Mouse (Mus musculus) liver (tissue): ENCODE data around the gene Izumo4.

ENCODE experiments used
- DNase-seq: peaks from one replicate; pipeline ENCODE4 v3.0.0-alpha.2; 2020; ENCODE audit warnings: mixed read lengths

Gene Izumo4

GRCm38 (mm10) chr10:80687850-80688249 lies 14.1 kb upstream of the Izumo4 start:
- DNase-seq = peak; percentile 79

- DNase-seq = peak; percentile 48
These were observed 9.5 kb upstream of the Izumo4 start for GRCm38 (mm10) chr10:80692249-80693165.

GRCm38 (mm10) chr10:80693401-80694045 lies 8.5 kb upstream of the Izumo4 start:
- no peak for DNase-seq

GRCm38 (mm10) chr10:80694159-80694938 lies 7.6 kb upstream of the Izumo4 start:
- DNase-seq = no peak

- peak; percentile 67 for DNase-seq
These were observed 6.8 kb upstream of the Izumo4 start for GRCm38 (mm10) chr10:80695186-80695585.

- peak; percentile 42 for DNase-seq
These were observed 6.0 kb upstream of the Izumo4 start for GRCm38 (mm10) chr10:80695801-80696501.

- no peak for DNase-seq
These were observed 5.2 kb upstream of the Izumo4 start for GRCm38 (mm10) chr10:80696502-80697392.

- DNase-seq = no peak
These were observed 4.6 kb upstream of the Izumo4 start for GRCm38 (mm10) chr10:80697393-80697787.

- DNase-seq = peak; percentile 93
These were observed 4.2 kb upstream of the Izumo4 start for GRCm38 (mm10) chr10:80697812-80698211.

- no peak for DNase-seq
These were observed 3.4 kb upstream of the Izumo4 start for GRCm38 (mm10) chr10:80698605-80699004.

- no peak for DNase-seq
These were observed 1.9 kb upstream of the Izumo4 start for GRCm38 (mm10) chr10:80700038-80700504.

GRCm38 (mm10) chr10:80700732-80701131 lies 1.3 kb upstream of the Izumo4 start:
- no peak for DNase-seq

GRCm38 (mm10) chr10:80702536-80703390 lies 779 bp downstream of the Izumo4 start:
- peak; percentile 98 for DNase-seq

- DNase-seq = no peak
These were observed 1.7 kb downstream of the Izumo4 start for GRCm38 (mm10) chr10:80703643-80704042.

GRCm38 (mm10) chr10:80704418-80704817 lies 2.4 kb downstream of the Izumo4 start:
- DNase-seq = no peak

GRCm38 (mm10) chr10:80705033-80705432 lies 3.0 kb downstream of the Izumo4 start:
- no peak for DNase-seq

- no peak for DNase-seq
These were observed 3.5 kb downstream of the Izumo4 start for GRCm38 (mm10) chr10:80705479-80705878.

- DNase-seq = no peak
These were observed 8.8 kb downstream of the Izumo4 start for GRCm38 (mm10) chr10:80710834-80711233.

- DNase-seq = no peak
These were observed 15.3 kb downstream of the Izumo4 start for GRCm38 (mm10) chr10:80717281-80717680.

GRCm38 (mm10) chr10:80727369-80728127 lies 25.6 kb downstream of the Izumo4 start:
- no peak for DNase-seq
